Mouse (Mus musculus): ENCODE results near the gene Wasf2.

Gene Wasf2

DNA sequence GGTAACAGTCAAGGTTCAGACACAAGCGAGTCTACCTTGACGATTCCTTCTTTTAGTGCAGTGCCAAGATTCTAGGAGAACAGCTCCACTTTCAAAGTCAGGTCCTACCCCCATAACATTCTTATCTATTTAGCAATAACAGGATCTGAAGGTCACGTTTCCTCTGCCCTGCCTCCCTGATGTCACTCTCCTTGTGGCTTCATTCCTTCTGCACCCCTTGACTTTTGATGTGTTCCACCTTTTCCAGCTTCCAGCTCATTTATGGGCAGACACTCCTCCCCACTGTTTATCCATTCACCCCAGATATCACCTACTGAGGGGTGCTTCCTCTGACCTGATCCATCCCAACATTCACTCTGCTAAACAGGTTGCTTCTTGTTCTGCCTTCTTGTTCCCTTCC lies 3.2 kb upstream of the Wasf2 start:
- in situ Hi-C loops (cut with MboI), result no loop called here

DNA sequence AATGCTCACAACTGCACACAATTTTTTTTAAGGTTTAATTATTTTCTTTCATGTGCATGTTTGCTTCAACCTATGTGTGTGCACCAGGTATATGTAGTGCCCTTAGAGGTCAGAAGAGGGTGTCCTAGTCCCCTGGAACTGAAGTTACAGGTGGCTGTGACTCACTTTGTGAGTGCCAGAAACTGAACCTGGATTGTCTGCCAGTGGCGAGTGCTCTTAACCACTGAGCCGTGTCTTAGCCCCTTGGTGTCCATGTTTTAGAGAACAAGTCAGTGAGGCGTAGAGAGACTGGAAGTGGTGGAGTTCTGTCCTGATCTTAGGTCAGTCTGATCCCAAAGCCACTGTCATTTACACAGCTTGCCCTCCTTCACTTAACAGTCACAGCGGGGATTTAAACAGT lies 2.4 kb upstream of the Wasf2 start:
- in situ Hi-C loops (cut with MboI), result no loop called here

DNA sequence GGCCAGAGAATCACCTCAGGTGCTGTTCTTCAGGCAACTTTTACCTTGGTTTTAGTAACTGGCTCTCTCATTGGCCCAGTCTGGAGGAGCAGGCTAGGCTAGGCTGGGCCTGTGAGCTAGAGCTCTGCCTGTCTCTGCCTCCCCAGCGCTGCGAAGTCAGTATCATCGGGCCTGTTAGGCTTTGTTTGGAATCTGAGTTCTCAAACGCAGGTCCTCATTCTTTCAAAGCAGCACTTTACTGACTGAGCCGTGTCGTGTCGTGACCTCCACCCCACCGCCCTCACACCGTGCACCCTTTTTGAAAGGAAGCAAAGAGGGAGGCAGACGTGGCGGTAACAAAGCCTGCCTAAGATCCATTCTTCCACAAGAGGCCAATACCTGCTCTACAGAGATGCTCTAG lies 914 bp upstream of the Wasf2 start:
- in situ Hi-C loops (cut with MboI), result no loop called here

DNA sequence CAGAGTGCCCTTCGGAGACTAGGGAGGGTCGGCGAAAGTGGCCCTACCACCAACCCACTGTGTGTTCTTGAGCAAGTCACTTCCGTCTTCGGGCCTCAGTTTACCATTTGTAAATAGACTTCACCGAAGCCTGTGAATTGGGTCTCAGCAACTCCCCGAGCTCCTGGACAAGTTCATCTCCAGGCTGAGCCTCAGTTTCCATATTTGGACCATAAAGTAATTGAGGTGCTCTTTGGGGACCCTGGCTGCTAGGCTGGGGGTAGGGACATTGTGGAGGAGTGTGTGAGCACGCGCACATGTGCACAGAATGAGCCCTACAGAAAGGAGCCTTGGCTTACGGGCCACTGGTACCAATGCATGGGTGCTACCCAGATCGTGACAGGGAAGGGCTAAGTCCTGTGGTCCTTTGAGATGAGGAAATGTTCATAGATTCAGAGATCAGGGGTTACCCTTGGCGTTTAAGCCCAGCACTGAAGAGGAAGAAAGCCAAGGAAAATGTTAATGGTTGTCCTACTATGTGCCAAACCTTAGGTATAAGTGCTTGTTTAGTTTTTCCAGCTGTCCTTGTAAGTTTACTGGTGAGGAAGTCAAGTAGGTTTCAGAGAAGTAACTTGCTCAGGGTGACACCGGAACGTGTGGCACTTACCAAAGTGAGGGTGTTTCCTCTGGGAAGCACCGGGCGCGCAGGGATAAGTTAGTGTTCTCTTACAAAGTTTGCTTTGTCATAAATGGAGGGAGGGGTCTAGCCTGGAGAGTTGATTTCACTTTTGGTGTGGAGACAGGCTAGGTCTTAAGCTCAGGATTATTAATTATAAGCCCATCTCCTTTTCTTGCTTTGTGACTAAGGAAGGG lies 811 bp downstream of the Wasf2 start:
- in situ Hi-C loops (cut with MboI), result no loop called here

DNA sequence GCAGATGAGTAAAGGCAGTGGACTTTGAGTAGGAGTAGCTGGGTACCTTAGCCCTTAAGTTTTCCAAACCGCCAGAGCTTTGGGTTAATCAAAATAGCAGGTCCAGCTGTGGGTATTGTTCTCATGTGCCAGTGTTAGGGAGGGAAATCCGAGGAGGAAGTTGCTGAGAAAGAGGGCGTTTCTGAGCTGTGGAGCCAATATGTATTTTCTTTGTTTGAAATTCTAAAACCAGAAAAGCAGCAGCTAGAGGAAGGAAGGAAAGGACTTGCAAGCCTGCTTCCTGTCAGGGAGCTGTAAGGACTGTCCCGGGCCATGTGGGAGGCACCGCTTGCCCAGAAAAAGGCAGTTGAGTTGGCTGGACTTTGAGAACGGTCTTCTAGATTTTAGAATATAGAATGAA lies 1.7 kb downstream of the Wasf2 start:
- in situ Hi-C loops (cut with MboI), result no loop called here

GRCm38 (mm10) chr4:133136946-133137345 lies 6.6 kb downstream of the Wasf2 start:
- in situ Hi-C loops (cut with MboI), result no loop called here

DNA sequence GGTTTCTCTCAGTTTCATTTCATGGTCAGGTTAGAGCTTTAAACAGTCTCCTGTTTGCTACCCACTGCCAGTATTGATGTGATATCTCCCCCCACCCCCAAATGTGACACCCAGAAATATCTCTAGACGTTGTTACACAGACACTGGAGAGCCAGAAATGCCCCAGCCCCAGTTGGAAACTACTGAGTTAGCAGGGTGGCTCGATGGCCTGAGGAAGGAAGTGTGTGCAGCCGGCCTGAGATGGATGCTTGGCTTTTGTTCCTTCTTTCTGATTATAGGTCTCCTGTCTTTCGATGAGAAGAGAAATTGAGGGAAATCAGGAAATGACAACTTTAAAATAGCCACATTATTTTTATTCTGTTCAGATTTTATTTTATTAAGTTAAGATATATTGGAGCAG lies 8.7 kb downstream of the Wasf2 start:
- in situ Hi-C loops (cut with MboI), result no loop called here

DNA sequence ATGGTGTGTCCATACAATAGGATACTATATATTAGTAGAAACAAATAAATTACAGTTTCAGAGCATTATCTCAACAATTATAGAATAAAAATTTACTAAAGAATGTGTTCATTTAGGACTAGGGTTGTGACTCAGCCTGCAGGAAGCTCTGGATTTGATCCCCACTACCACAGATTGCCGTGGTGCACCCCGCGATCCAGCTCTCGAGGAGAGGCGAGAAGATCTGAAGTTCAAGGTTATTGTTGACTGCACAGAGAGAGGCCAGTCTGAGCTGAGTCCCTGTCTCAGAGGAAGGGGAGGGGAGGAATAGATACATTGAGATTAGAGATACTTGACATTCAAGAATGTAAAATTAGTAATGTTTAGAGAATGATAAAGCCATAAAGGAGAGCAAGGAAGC lies 24.7 kb downstream of the Wasf2 start:
- in situ Hi-C loops (cut with MboI), result no loop called here

DNA sequence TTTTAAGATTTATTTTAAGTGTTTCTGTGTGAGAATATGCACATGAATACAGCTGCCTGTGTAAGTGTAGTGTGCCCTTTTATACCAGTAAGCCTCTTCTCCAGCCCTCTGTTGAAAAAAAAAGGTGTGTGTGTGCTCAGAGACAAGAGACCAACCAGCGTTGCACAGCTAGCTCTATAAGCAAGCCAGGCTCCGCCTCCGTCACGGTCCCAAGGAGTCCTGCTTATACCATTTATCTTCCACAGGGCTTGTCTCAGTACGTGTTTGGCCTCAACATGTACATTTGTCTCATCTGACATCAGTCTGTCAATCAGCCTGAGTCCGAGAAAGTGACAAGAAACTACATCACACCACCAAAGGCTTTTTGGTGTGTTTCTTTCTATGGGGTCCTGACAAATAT lies 25.4 kb downstream of the Wasf2 start:
- in situ Hi-C loops (cut with MboI), result no loop called here

- in situ Hi-C loops (cut with MboI), result no loop called here
Measured at GRCm38 (mm10) chr4:133156422-133156821, 26.1 kb downstream of the Wasf2 start.

- in situ Hi-C loops (cut with MboI), result no loop called here
Measured at GRCm38 (mm10) chr4:133156831-133157230, 26.5 kb downstream of the Wasf2 start.

DNA sequence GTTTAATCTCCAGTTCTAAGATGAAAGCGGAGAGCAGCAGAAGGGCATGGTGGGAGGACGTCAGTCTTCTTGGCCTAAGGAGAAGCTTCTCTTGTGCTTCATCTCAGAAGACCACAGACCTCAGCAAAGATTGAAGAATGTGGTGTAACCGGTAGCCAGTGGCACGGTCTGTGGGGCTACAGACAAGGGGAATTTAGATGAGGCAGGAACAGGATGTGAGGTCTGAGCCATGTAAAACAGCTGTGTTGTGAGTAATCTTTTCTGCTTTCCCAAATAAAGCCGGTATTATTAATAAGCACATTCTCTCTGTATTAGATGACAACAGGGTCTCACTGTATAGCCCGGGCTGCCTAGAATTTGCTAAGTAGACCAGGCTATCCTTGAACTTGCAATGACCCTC lies 28.8 kb downstream of the Wasf2 start:
- in situ Hi-C loops (cut with MboI), result no loop called here

DNA sequence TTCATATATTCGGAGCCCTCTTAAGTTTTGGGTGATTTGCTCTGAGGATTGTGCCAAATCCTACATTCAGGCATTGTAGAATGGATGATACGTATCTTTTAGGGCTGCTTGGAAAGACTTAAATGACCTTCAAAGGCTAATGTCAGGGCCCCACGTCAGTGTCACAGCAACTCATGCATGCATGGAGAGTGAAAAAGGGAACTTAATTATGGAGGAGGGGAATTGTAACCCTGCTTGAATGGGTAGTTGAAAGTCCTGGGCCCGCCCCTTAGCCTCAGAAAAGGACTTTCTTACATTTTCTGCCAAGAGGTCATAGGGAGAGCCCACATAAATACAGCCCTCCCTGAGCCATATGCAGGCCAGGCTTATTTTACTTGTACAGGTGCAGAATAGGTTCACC lies 29.3 kb downstream of the Wasf2 start:
- in situ Hi-C loops (cut with MboI), result no loop called here

DNA sequence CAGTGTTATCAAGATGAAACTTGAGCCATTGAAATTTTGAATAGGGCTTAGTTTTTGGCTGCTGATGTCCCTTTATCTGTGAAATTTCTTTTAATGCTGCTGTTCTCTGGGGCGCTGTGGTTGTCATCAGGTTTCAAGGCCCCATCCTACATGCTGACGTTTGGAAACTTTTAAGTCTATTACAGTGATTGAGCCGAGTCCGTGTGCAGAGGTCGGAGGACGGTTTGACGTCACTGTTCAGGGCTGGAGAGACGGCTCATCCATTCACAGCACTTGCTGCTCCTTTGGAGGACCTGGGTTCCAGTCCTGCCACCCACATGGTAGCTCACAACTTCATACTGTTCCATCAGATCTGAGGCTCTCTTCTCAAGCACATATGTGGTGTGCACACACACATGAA lies 29.9 kb downstream of the Wasf2 start:
- in situ Hi-C loops (cut with MboI), result no loop called here

DNA sequence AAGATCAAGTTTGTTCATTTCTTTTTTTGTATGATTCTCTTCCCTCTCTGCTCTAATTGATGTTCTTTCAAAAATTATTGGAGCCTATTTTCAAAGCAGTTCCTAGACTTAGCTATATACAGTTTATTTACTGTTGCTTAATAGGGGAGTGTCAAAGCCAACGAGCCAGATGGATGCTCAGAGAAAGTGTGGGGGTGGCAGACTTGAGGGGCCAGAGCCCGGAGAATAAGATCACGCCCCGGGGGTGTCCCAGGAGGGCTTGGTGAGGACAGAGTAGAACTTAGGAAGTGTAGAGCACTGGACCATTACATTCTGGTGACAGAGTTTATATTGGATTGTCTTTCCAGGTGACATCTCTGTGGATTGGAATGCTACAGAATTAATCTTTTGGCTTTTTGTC lies 30.5 kb downstream of the Wasf2 start:
- in situ Hi-C loops (cut with MboI), result no loop called here

- in situ Hi-C loops (cut with MboI), result no loop called here
Measured at GRCm38 (mm10) chr4:133162196-133162595, 31.9 kb downstream of the Wasf2 start.

GRCm38 (mm10) chr4:133166773-133167172 lies 36.5 kb downstream of the Wasf2 start:
- in situ Hi-C loops (cut with MboI), result no loop called here

- in situ Hi-C loops (cut with MboI), result no loop called here
Measured at GRCm38 (mm10) chr4:133169237-133170055, 39.1 kb downstream of the Wasf2 start.

- in situ Hi-C loops (cut with MboI), result no loop called here
Measured at GRCm38 (mm10) chr4:133170056-133170524, 39.8 kb downstream of the Wasf2 start.

- in situ Hi-C loops (cut with MboI), result no loop called here
Measured at GRCm38 (mm10) chr4:133170616-133171015, 40.3 kb downstream of the Wasf2 start.

GRCm38 (mm10) chr4:133172451-133172850 lies 42.1 kb downstream of the Wasf2 start:
- in situ Hi-C loops (cut with MboI), result no loop called here

GRCm38 (mm10) chr4:133174361-133174760 lies 44.1 kb downstream of the Wasf2 start:
- in situ Hi-C loops (cut with MboI), result no loop called here

GRCm38 (mm10) chr4:133175274-133175673 lies 45.0 kb downstream of the Wasf2 start:
- in situ Hi-C loops (cut with MboI), result no loop called here

All from mature B cell (primary cell).